Mouse (Mus musculus) G1E (cell line): ENCODE data around the gene Prkcg. TPM values are rescaled to one million over a fixed set of nuclear protein-coding genes. Genes with fewer than 3 reads are reported as not detected.
"Not testable (repeated sequence)": the region's sequence is repeated elsewhere in the genome, so short reads cannot be mapped to it uniquely, and the experiment has no call there.

ENCODE experiments used
- ATAC-seq: 2 replicates; pipeline ENCODE4 v1.8.0; 2016; ENCODE audit warnings: mild to moderate bottlenecking; ENCODE audit not compliant: insufficient number of reproducible peaks, poor library complexity, low FRiP score, severe bottlenecking; ENCODE audit errors: extremely low read depth
- DNase-seq: peaks from one replicate; pipeline ENCODE4 v3.0.0; 2012; ENCODE audit warnings: low spot score
- H3K27me3 ChIP-seq: 2 replicates; pipeline ENCODE4 v1.6.1; 2012; ENCODE audit warnings: mild to moderate bottlenecking, low read length, inconsistent platforms; ENCODE audit not compliant: insufficient read depth
- H3K36me3 ChIP-seq: replicated peaks from 2 replicates; pipeline ENCODE3; 2012; ENCODE audit warnings: mild to moderate bottlenecking, inconsistent platforms
- H3K4me1 ChIP-seq: 2 replicates; pipeline ENCODE4 v1.6.1; 2012; ENCODE audit warnings: low read depth, low read length, inconsistent platforms, mixed read lengths; ENCODE audit not compliant: insufficient read depth
- H3K4me3 ChIP-seq: 2 replicates; pipeline ENCODE4 v1.5.1; 2012; ENCODE audit warnings: low read depth, mild to moderate bottlenecking, inconsistent platforms, low read length, moderate library complexity, mixed read lengths
- H3K9me3 ChIP-seq: replicated peaks from 2 replicates; pipeline ENCODE4 v1.6.1; 2012; ENCODE audit warnings: inconsistent platforms
- CTCF ChIP-seq: IDR thresholded peaks from 2 replicates; pipeline ENCODE4 v1.5.1; 2012; ENCODE audit warnings: low read depth, low read length, inconsistent platforms, mixed read lengths
- GATA1 ChIP-seq: IDR thresholded peaks from 2 replicates; pipeline ENCODE4 v1.6.1; 2012; ENCODE audit warnings: borderline replicate concordance, low read length, inconsistent platforms, mixed read lengths
- GATA2 ChIP-seq: IDR thresholded peaks from 2 replicates; pipeline ENCODE4 v1.6.1; 2012; ENCODE audit warnings: low read depth, low read length, inconsistent platforms, borderline replicate concordance
- POLR2AphosphoS5 ChIP-seq: IDR thresholded peaks from 2 replicates; pipeline ENCODE4 v1.6.1; 2012; ENCODE audit warnings: low read depth, low read length, inconsistent platforms; ENCODE audit not compliant: insufficient replicate concordance
- TAL1 ChIP-seq: conservative IDR thresholded peaks from 2 replicates; pipeline ENCODE4 v1.6.1; 2012; ENCODE audit warnings: low read depth, low read length, inconsistent platforms, mixed read lengths
- polyA plus RNA-seq: library from polyadenylated mRNA; stranded (reverse); fragments of >175 nt; gene quantifications from 2 replicates; pipeline ENCODE4 v1.2.3, GENCODE M21; 2012
- total RNA-seq, 2 experiments: library from RNA; stranded (forward) in 1 of 2; stranded (reverse) in 1 of 2; fragments of 200-1000 nt in 1 of 2; fragments of >200 nt in 1 of 2; fragmentation: Nextera tagmentation in 1 of 2; gene quantifications; 2 replicates each; pipeline ENCODE4 v1.2.3; 2014 to 2017

The Prkcg gene
- total and polyA plus RNA-seq, 3 experiments: 0.33 TPM; not detected in 2

GRCm38 (mm10) chr7:3265311-3265710 is 23.7 kb upstream of the Prkcg start:
- ATAC-seq: no peak
- Histone ChIP-seq H3K36me3 (no peaks in the 10 kb centered on the region), H3K4me1 (no peaks in the 10 kb centered on the region), H3K27me3 (no peaks in the 10 kb centered on the region; the same call in 1 of the 2 replicates), H3K9me3 (peaks cover 6% of the 10 kb centered on the region), H3K4me3 (no peak overlapping the region)
- TF ChIP-seq GATA2 (no peak), TAL1 (no peak), GATA1 (no peak), POLR2AphosphoS5 (no peak), CTCF (no peak)
- no peak for DNase-seq

- peaks cover 6% of the 10 kb centered on the region for H3K9me3 ChIP-seq
- DNase-seq: no peak
- H3K27me3 ChIP-seq: no peaks in the 10 kb centered on the region; the same call in 1 of the 2 replicates
- TF ChIP-seq GATA2: no peak
- no peak for TF ChIP-seq POLR2AphosphoS5
- no peak for TF ChIP-seq GATA1
- TF ChIP-seq TAL1: no peak
- TF ChIP-seq CTCF: no peak
- ATAC-seq: no peak
- H3K4me1 ChIP-seq: no peaks in the 10 kb centered on the region
- H3K4me3 ChIP-seq: no peak overlapping the region
- no peaks in the 10 kb centered on the region for H3K36me3 ChIP-seq
Measured at GRCm38 (mm10) chr7:3267261-3267660, 21.7 kb upstream of the Prkcg start.

GRCm38 (mm10) chr7:3267888-3268287 is 21.1 kb upstream of the Prkcg start:
- Histone ChIP-seq H3K4me1 (no peaks in the 10 kb centered on the region), H3K9me3 (peaks cover 6% of the 10 kb centered on the region), H3K4me3 (no peak overlapping the region), H3K36me3 (no peaks in the 10 kb centered on the region), H3K27me3 (no peaks in the 10 kb centered on the region; the same call in 1 of the 2 replicates)
- DNase-seq (no peak), ATAC-seq (no peak)
- TF ChIP-seq CTCF: no peak
- TF ChIP-seq POLR2AphosphoS5: no peak
- TF ChIP-seq GATA2: no peak
- TF ChIP-seq GATA1: no peak
- TF ChIP-seq TAL1: no peak

GRCm38 (mm10) chr7:3268291-3268690 is 20.7 kb upstream of the Prkcg start:
- Histone ChIP-seq H3K27me3 (no peaks in the 10 kb centered on the region; the same call in 1 of the 2 replicates), H3K36me3 (no peaks in the 10 kb centered on the region), H3K9me3 (peaks cover 6% of the 10 kb centered on the region), H3K4me3 (no peak overlapping the region), H3K4me1 (no peaks in the 10 kb centered on the region)
- DNase-seq (no peak), ATAC-seq (no peak)
- TF ChIP-seq GATA2 (no peak), TAL1 (no peak), CTCF (no peak), POLR2AphosphoS5 (no peak), GATA1 (no peak)

GRCm38 (mm10) chr7:3272206-3272605 is 16.8 kb upstream of the Prkcg start:
- DNase-seq: no peak
- Histone ChIP-seq H3K9me3 (no peaks in the 10 kb centered on the region), H3K4me3 (no peak overlapping the region), H3K27me3 (no peaks in the 10 kb centered on the region), H3K36me3 (no peaks in the 10 kb centered on the region), H3K4me1 (no peaks in the 10 kb centered on the region)
- TF ChIP-seq POLR2AphosphoS5 (no peak), GATA1 (no peak), GATA2 (no peak), CTCF (no peak), TAL1 (no peak)
- no peak for ATAC-seq

- Histone ChIP-seq H3K36me3 (no peaks in the 10 kb centered on the region), H3K4me3 (no peak overlapping the region), H3K9me3 (no peaks in the 10 kb centered on the region), H3K4me1 (no peaks in the 10 kb centered on the region), H3K27me3 (no peaks in the 10 kb centered on the region)
- ATAC-seq (no peak), DNase-seq (no peak)
- TF ChIP-seq POLR2AphosphoS5: no peak
- TF ChIP-seq GATA2: no peak
- TF ChIP-seq CTCF: no peak
- TF ChIP-seq TAL1: no peak
- no peak for TF ChIP-seq GATA1
Measured at GRCm38 (mm10) chr7:3275455-3276170, 13.4 kb upstream of the Prkcg start.

- not testable (repeated sequence) for ATAC-seq, H3K4me1 ChIP-seq, H3K9me3 ChIP-seq, H3K36me3 ChIP-seq, DNase-seq, H3K4me3 ChIP-seq, H3K27me3 ChIP-seq
Measured at GRCm38 (mm10) chr7:3276781-3277180, 12.2 kb upstream of the Prkcg start.
